In genomic region chr6:37215655-37216054, GRCm38 (mm10) we compare ENCODE assay signal across 11 mouse cellular contexts.
DNase-seq lines count a peak whose midpoint lies in the region; ATAC-seq and TF ChIP-seq lines count a peak whose summit lies in the region.
"Had no signal": no experiment of that assay in that cellular context is flagged by ENCODE, and none has a peak within 500 bp of the region (broad histone marks: within the 10 kb centered on the region; RNA-seq: fewer than 3 reads in every experiment).

No protein-coding gene starts in this region.

- peaks cover 25% of the 10 kb centered on the region for H3K4me1 ChIP-seq in heart, embryonic 16.5 days (ENCODE audit: control insufficient read depth, insufficient read depth, low read length)
- H3K4me1 ChIP-seq in limb, embryonic 15.5 days, result peaks cover 45% of the 10 kb centered on the region
- no peaks in the 10 kb centered on the region for H3K4me1 ChIP-seq in thymus, adult 2 months (replicated peaks; ENCODE audit: control insufficient read depth, insufficient read depth, low read length)

- peak; percentile 47; the same call in 1 of the 2 replicates for ATAC-seq in heart, embryonic 16.5 days (replicated peaks; ENCODE audit: extremely low read depth, insufficient read depth, low FRiP score)
- no peak for ATAC-seq in limb, embryonic 15.5 days (ENCODE audit: insufficient number of reproducible peaks, low FRiP score, low TSS enrichment, low read depth)

- no peak for TF ChIP-seq CTCF in thymus, adult 2 months (IDR thresholded peaks at IDR 0.05; ENCODE audit: borderline replicate concordance, control insufficient read depth, extremely low read depth, insufficient read depth, low read length, poor library complexity)

- peak overlapping the region; percentile 10 for H3K4me2 ChIP-seq in heart, embryonic 16.5 days (ENCODE audit: low read depth, low read length)
- H3K4me2 ChIP-seq in limb, embryonic 15.5 days, result no peak overlapping the region
- H3K4me2 ChIP-seq: intestine, embryonic 15.5 days had no signal

- H3K9me3 ChIP-seq in heart, embryonic 16.5 days (replicated peaks; ENCODE audit: control insufficient read depth, low read length), result no peaks in the 10 kb centered on the region
- no peaks in the 10 kb centered on the region for H3K9me3 ChIP-seq in limb, embryonic 15.5 days
- H3K9me3 ChIP-seq: intestine, embryonic 15.5 days had no signal

- no peak for DNase-seq in heart, adult 9 months (ENCODE audit: low spot score in 2 of 2)
- DNase-seq in cerebellum, adult 11 months, result peak; percentile 29
- peak; percentile 47 for DNase-seq in cerebellum, adult 9-11 months
- no peak for DNase-seq in embryo, embryonic 10 days (ENCODE audit: low spot score)
- DNase-seq in thymus, adult 2 months, result no peak
- DNase-seq: gastrocnemius, postnatal 14 days; liver; lung, postnatal 14 days had no signal

- H3K9ac ChIP-seq in heart, embryonic 16.5 days (ENCODE audit: low read length), result 0 out of 2 replicates have a peak overlapping the region, but pooled peaks have one; percentile 7
- H3K9ac ChIP-seq in limb, embryonic 15.5 days, result no peak overlapping the region
- H3K9ac ChIP-seq: intestine, embryonic 15.5 days had no signal

- 11% methylated on average over 10 of the region's 10 CpGs for WGBS in heart, embryonic 16.5 days
- 19% methylated on average over 10 of the region's 10 CpGs for WGBS in limb, embryonic 15.5 days
- 85% methylated on average over 10 of the region's 10 CpGs for WGBS in thymus, adult 2 months

- no peaks in the 10 kb centered on the region for H3K36me3 ChIP-seq in heart, embryonic 16.5 days (ENCODE audit: control insufficient read depth, insufficient read depth)
- H3K36me3 ChIP-seq in limb, embryonic 15.5 days, result no peaks in the 10 kb centered on the region
- H3K36me3 ChIP-seq in thymus, adult 2 months (ENCODE audit: control insufficient read depth, insufficient read depth, low read length), result no peaks in the 10 kb centered on the region
- H3K36me3 ChIP-seq: intestine, embryonic 15.5 days had no signal

- H3K27me3 ChIP-seq in heart, embryonic 16.5 days (ENCODE audit: control insufficient read depth, insufficient read depth, low read length), result no peaks in the 10 kb centered on the region
- no peaks in the 10 kb centered on the region for H3K27me3 ChIP-seq in limb, embryonic 15.5 days
- no peaks in the 10 kb centered on the region for H3K27me3 ChIP-seq in thymus, adult 2 months (ENCODE audit: control insufficient read depth, insufficient read depth, low read length)
- H3K27me3 ChIP-seq: intestine, embryonic 15.5 days had no signal

- peak overlapping the region; percentile 33 for H3K27ac ChIP-seq in heart, embryonic 16.5 days (ENCODE audit: low read length)
- H3K27ac ChIP-seq in limb, embryonic 15.5 days, result peak overlapping the region; percentile 72
- no peak overlapping the region for H3K27ac ChIP-seq in thymus, adult 2 months (ENCODE audit: control insufficient read depth, insufficient read depth, low read length)
- H3K27ac ChIP-seq: intestine, embryonic 15.5 days had no signal

- no peak overlapping the region for H3K4me3 ChIP-seq in heart, embryonic 16.5 days (ENCODE audit: low read length)
- H3K4me3 ChIP-seq in limb, embryonic 15.5 days, result no peak overlapping the region
- H3K4me3 ChIP-seq in thymus, adult 2 months (ENCODE audit: control insufficient read depth, insufficient read depth, low read length), result no peak overlapping the region
- H3K4me3 ChIP-seq: intestine, embryonic 15.5 days had no signal

- TF ChIP-seq POLR2A in thymus, adult 2 months (IDR thresholded peaks at IDR 0.05; ENCODE audit: control insufficient read depth, extremely low read depth, insufficient read depth, low read length, poor library complexity), result no peak

Comparison
In these comparisons a context has a peak if more than half of its experiments do, and no peak if none do; other contexts are left out.
1. DNase-seq: peak in cerebellum, adult 11 months (single experiment) and cerebellum, adult 9-11 months (single experiment); none in heart, adult 9 months (0 of 2), embryo, embryonic 10 days (single experiment) and thymus, adult 2 months (single experiment).